Mouse (Mus musculus) activated CD4-positive, CD25-positive, alpha-beta regulatory T cell, adult 4 months (primary cell): ENCODE results near the gene Nupl1. TPM values are rescaled to one million over a fixed set of nuclear protein-coding genes. Genes with fewer than 3 reads are reported as not detected.

Experiments used
- ATAC-seq: one replicate; pipeline ENCODE4 v1.8.0; 2017
- polyA plus RNA-seq, 2 experiments: library from polyadenylated mRNA; unstranded; fragments of 100-300 nt; shearing (Covaris generic); gene quantifications; one replicate each; pipeline ENCODE4 v1.2.1; 2017

Nupl1 gene
- under 1 TPM; 0.09 to 0.20 TPM for polyA plus RNA-seq

GRCm38 (mm10) chr14:60251281-60252003 lies at the start of gene Nupl1, which contains the start of gene Gm49336:
TSS of gene Nupl1 (minus strand) at chr14:60251431.
TSS of gene Gm49336 (minus strand) at chr14:60251507.
- peak; percentile 96 for ATAC-seq

- ATAC-seq, result no peak
These were observed 49.8 kb upstream of the Nupl1 start for GRCm38 (mm10) chr14:60301024-60301423.

GRCm38 (mm10) chr14:60300224-60300991 lies 49.2 kb upstream of the Nupl1 start:
- ATAC-seq, result no peak

- no peak for ATAC-seq
These were observed 44.3 kb upstream of the Nupl1 start for GRCm38 (mm10) chr14:60295531-60295930.

- no peak for ATAC-seq
These were observed 39.1 kb upstream of the Nupl1 start for GRCm38 (mm10) chr14:60290363-60290762.

GRCm38 (mm10) chr14:60286194-60286863 lies 35.1 kb upstream of the Nupl1 start:
- ATAC-seq, result no peak

- ATAC-seq, result no peak
These were observed 24.4 kb upstream of the Nupl1 start for GRCm38 (mm10) chr14:60275301-60276276.

GRCm38 (mm10) chr14:60273346-60273745 lies 22.1 kb upstream of the Nupl1 start:
- no peak for ATAC-seq

- ATAC-seq, result peak; percentile 49
These were observed 18.1 kb upstream of the Nupl1 start for GRCm38 (mm10) chr14:60269333-60269732.

- peak; percentile 94 for ATAC-seq
These were observed 14.0 kb upstream of the Nupl1 start, which contains the start of gene Mtmr6 for GRCm38 (mm10) chr14:60264990-60265876. TSS of gene Mtmr6 (plus strand) at chr14:60265228.

- ATAC-seq, result no peak
These were observed 11.1 kb upstream of the Nupl1 start for GRCm38 (mm10) chr14:60262316-60262715.

GRCm38 (mm10) chr14:60257851-60258250 lies 6.6 kb upstream of the Nupl1 start:
- ATAC-seq, result no peak

- ATAC-seq, result no peak
These were observed 5.9 kb upstream of the Nupl1 start for GRCm38 (mm10) chr14:60257101-60257500.

GRCm38 (mm10) chr14:60256356-60256755 lies 5.1 kb upstream of the Nupl1 start:
- no peak for ATAC-seq

GRCm38 (mm10) chr14:60254774-60255173 lies 3.5 kb upstream of the Nupl1 start:
- no peak for ATAC-seq

GRCm38 (mm10) chr14:60253466-60253865 lies 2.2 kb upstream of the Nupl1 start:
- ATAC-seq, result no peak

- no peak for ATAC-seq
These were observed 1.1 kb upstream of the Nupl1 start for GRCm38 (mm10) chr14:60252004-60253000.

- peak; percentile 25 for ATAC-seq
These were observed 352 bp downstream of the Nupl1 start for GRCm38 (mm10) chr14:60250879-60251278.

- no peak for ATAC-seq
These were observed 865 bp downstream of the Nupl1 start for GRCm38 (mm10) chr14:60250366-60250765.

- ATAC-seq, result no peak
These were observed 12.7 kb downstream of the Nupl1 start for GRCm38 (mm10) chr14:60238551-60238950.
